ENCODE assay signal across 8 mouse cellular contexts in genomic region chr13:111904616-111905212, GRCm38 (mm10).
A peak's percentile ranks its signal among the peaks of the same experiment; 100 is the strongest.
DNase-seq lines count a peak whose midpoint lies in the region; ATAC-seq and TF ChIP-seq lines count a peak whose summit lies in the region.

No protein-coding gene starts in this region.

- 15% methylated on average over 15 of the region's 17 CpGs for WGBS in hindbrain, embryonic 14.5 days
- WGBS in limb, embryonic 11.5 days, result 19% methylated on average over 15 of the region's 17 CpGs

- H3K4me1 ChIP-seq in E14TG2a.4 (replicated peaks; ENCODE audit: low read depth, low read length), result peaks cover 42% of the 10 kb centered on the region
- peaks cover 9% of the 10 kb centered on the region; the same call in 1 of the 2 replicates for H3K4me1 ChIP-seq in hindbrain, embryonic 14.5 days (replicated peaks; ENCODE audit: control insufficient read depth, insufficient read depth, low read length)
- H3K4me1 ChIP-seq in limb, embryonic 11.5 days (ENCODE audit: control insufficient read depth, insufficient read depth, low read length), result no peaks in the 10 kb centered on the region

- peak overlapping the region; percentile 2; the same call in 1 of the 2 replicates for H3K9ac ChIP-seq in hindbrain, embryonic 14.5 days
- no peak overlapping the region for H3K9ac ChIP-seq in limb, embryonic 11.5 days (ENCODE audit: low read length)

- H3K4me2 ChIP-seq in hindbrain, embryonic 14.5 days (replicated peaks), result peak overlapping the region; percentile 36
- H3K4me2 ChIP-seq in limb, embryonic 11.5 days (ENCODE audit: low read depth, severe bottlenecking), result peak overlapping the region; percentile 31

- peak overlapping the region; percentile 50 for H3K27ac ChIP-seq in hindbrain, embryonic 14.5 days
- H3K27ac ChIP-seq in limb, embryonic 11.5 days (replicated peaks; ENCODE audit: low read depth, low read length), result 0 out of 2 replicates have a peak overlapping the region, but pooled peaks have one; percentile 36

- H3K4me3 ChIP-seq in E14TG2a.4 (replicated peaks; ENCODE audit: low read length), result peak overlapping the region; percentile 55
- no peak overlapping the region for H3K4me3 ChIP-seq in hindbrain, embryonic 14.5 days (replicated peaks; ENCODE audit: low read length)
- H3K4me3 ChIP-seq in limb, embryonic 11.5 days (ENCODE audit: low read depth, low read length), result no peak overlapping the region

- peak; percentile 15 for DNase-seq in MEL-GATA-1-ER (ENCODE audit: extremely low read depth, low read depth)
- peak; percentile 76 for DNase-seq in hindbrain, embryonic 14.5 days (ENCODE audit: low spot score)
- peak; percentile 44 for DNase-seq in limb, embryonic 11.5 days (ENCODE audit: low spot score)
- DNase-seq in right cerebral cortex, adult 18-20 months, result peak; percentile 90
- no peak for DNase-seq in kidney, postnatal 36 days

- H3K27me3 ChIP-seq in E14TG2a.4 (ENCODE audit: insufficient read depth, low read length), result peaks cover 2% of the 10 kb centered on the region; the same call in 1 of the 2 replicates
- no peaks in the 10 kb centered on the region for H3K27me3 ChIP-seq in hindbrain, embryonic 14.5 days (ENCODE audit: control insufficient read depth, insufficient read depth, low read length)
- H3K27me3 ChIP-seq in limb, embryonic 11.5 days (ENCODE audit: control insufficient read depth, insufficient read depth, low read length), result no peaks in the 10 kb centered on the region

- no peaks in the 10 kb centered on the region for H3K36me3 ChIP-seq in E14TG2a.4 (ENCODE audit: insufficient read depth, low read length)
- no peaks in the 10 kb centered on the region for H3K36me3 ChIP-seq in hindbrain, embryonic 14.5 days (replicated peaks; ENCODE audit: control insufficient read depth, insufficient read depth)
- no peaks in the 10 kb centered on the region for H3K36me3 ChIP-seq in limb, embryonic 11.5 days (ENCODE audit: control insufficient read depth, insufficient read depth, low read length)

- ATAC-seq in erythroblast, adult 5-6 weeks (replicated peaks; ENCODE audit: low FRiP score, poor library complexity, severe bottlenecking), result peak; percentile 11
- peak; percentile 80 for ATAC-seq in hindbrain, embryonic 14.5 days (ENCODE audit: low FRiP score)
- no peak for ATAC-seq in limb, embryonic 11.5 days (ENCODE audit: insufficient number of reproducible peaks, low FRiP score, low TSS enrichment, low read depth)
- no peak for ATAC-seq in activated CD4-positive, CD25-positive, alpha-beta regulatory T cell, adult 4 months

- no peak for TF ChIP-seq CTCF in E14TG2a.4 (conservative IDR thresholded peaks at IDR 0.05; ENCODE audit: low read length)

- no peaks in the 10 kb centered on the region for H3K9me3 ChIP-seq in E14TG2a.4 (ENCODE audit: low read length)
- H3K9me3 ChIP-seq in hindbrain, embryonic 14.5 days (ENCODE audit: control insufficient read depth, low read length), result no peaks in the 10 kb centered on the region
- no peaks in the 10 kb centered on the region for H3K9me3 ChIP-seq in limb, embryonic 11.5 days (ENCODE audit: control insufficient read depth, low read length)

Comparison
In these comparisons a context has a peak if more than half of its experiments do, and no peak if none do; other contexts are left out.
1. DNase-seq: peak in MEL-GATA-1-ER (single experiment), hindbrain, embryonic 14.5 days (single experiment), limb, embryonic 11.5 days (single experiment) and right cerebral cortex, adult 18-20 months (single experiment); none in kidney, postnatal 36 days (0 of 2).
2. ATAC-seq: peak in erythroblast, adult 5-6 weeks (single experiment) and hindbrain, embryonic 14.5 days (single experiment); none in limb, embryonic 11.5 days (single experiment) and activated CD4-positive, CD25-positive, alpha-beta regulatory T cell, adult 4 months (single experiment).